Mouse (Mus musculus) G1E (cell line): ENCODE measurements around the gene Fam90a1a. TPM values are rescaled to one million over a fixed set of nuclear protein-coding genes. Genes with fewer than 3 reads are reported as not detected.

Source experiments
- ATAC-seq: 2 replicates; pipeline ENCODE4 v1.8.0; 2016; ENCODE audit warnings: mild to moderate bottlenecking; ENCODE audit not compliant: insufficient number of reproducible peaks, poor library complexity, low FRiP score, severe bottlenecking; ENCODE audit errors: extremely low read depth
- DNase-seq: peaks from one replicate; pipeline ENCODE4 v3.0.0; 2012; ENCODE audit warnings: low spot score
- H3K27me3 ChIP-seq: 2 replicates; pipeline ENCODE4 v1.6.1; 2012; ENCODE audit warnings: mild to moderate bottlenecking, low read length, inconsistent platforms; ENCODE audit not compliant: insufficient read depth
- H3K36me3 ChIP-seq: replicated peaks from 2 replicates; pipeline ENCODE3; 2012; ENCODE audit warnings: mild to moderate bottlenecking, inconsistent platforms
- H3K4me1 ChIP-seq: 2 replicates; pipeline ENCODE4 v1.6.1; 2012; ENCODE audit warnings: low read depth, low read length, inconsistent platforms, mixed read lengths; ENCODE audit not compliant: insufficient read depth
- H3K4me3 ChIP-seq: 2 replicates; pipeline ENCODE4 v1.5.1; 2012; ENCODE audit warnings: low read depth, mild to moderate bottlenecking, inconsistent platforms, low read length, moderate library complexity, mixed read lengths
- H3K9me3 ChIP-seq: replicated peaks from 2 replicates; pipeline ENCODE4 v1.6.1; 2012; ENCODE audit warnings: inconsistent platforms
- CTCF ChIP-seq: IDR thresholded peaks from 2 replicates; pipeline ENCODE4 v1.5.1; 2012; ENCODE audit warnings: low read depth, low read length, inconsistent platforms, mixed read lengths
- GATA1 ChIP-seq: IDR thresholded peaks from 2 replicates; pipeline ENCODE4 v1.6.1; 2012; ENCODE audit warnings: borderline replicate concordance, low read length, inconsistent platforms, mixed read lengths
- GATA2 ChIP-seq: IDR thresholded peaks from 2 replicates; pipeline ENCODE4 v1.6.1; 2012; ENCODE audit warnings: low read depth, low read length, inconsistent platforms, borderline replicate concordance
- POLR2AphosphoS5 ChIP-seq: IDR thresholded peaks from 2 replicates; pipeline ENCODE4 v1.6.1; 2012; ENCODE audit warnings: low read depth, low read length, inconsistent platforms; ENCODE audit not compliant: insufficient replicate concordance
- TAL1 ChIP-seq: conservative IDR thresholded peaks from 2 replicates; pipeline ENCODE4 v1.6.1; 2012; ENCODE audit warnings: low read depth, low read length, inconsistent platforms, mixed read lengths
- polyA plus RNA-seq: library from polyadenylated mRNA; stranded (reverse); fragments of >175 nt; gene quantifications from 2 replicates; pipeline ENCODE4 v1.2.3, GENCODE M21; 2012
- total RNA-seq, 2 experiments: library from RNA; stranded (forward) in 1 of 2; stranded (reverse) in 1 of 2; fragments of 200-1000 nt in 1 of 2; fragments of >200 nt in 1 of 2; fragmentation: Nextera tagmentation in 1 of 2; gene quantifications; 2 replicates each; pipeline ENCODE4 v1.2.3; 2014 to 2017

Fam90a1a gene
- total and polyA plus RNA-seq, 3 experiments, result not detected

GRCm38 (mm10) chr8:22013034-22013707 is 54.7 kb downstream of the Fam90a1a start:
- DNase-seq, result no peak
- Histone ChIP-seq H3K9me3 (no peaks in the 10 kb centered on the region), H3K27me3 (no peaks in the 10 kb centered on the region), H3K4me1 (no peaks in the 10 kb centered on the region), H3K4me3 (no peak overlapping the region), H3K36me3 (peaks cover 99% of the 10 kb centered on the region)
- no peak for ATAC-seq
- no peak for TF ChIP-seq GATA2
- TF ChIP-seq CTCF, result no peak
- no peak for TF ChIP-seq POLR2AphosphoS5
- no peak for TF ChIP-seq TAL1
- no peak for TF ChIP-seq GATA1

Other genes with a start within 250 kb of the Fam90a1a start
- not detected in 2 replicates for gene Defa24, start 224.2 kb upstream of the Fam90a1a start, total RNA-seq (2014; fragmentation: Nextera tagmentation)
- gene Defa24, start 224.2 kb upstream of the Fam90a1a start, total RNA-seq (2017), result not detected in 2 replicates
- gene Defa24, start 224.2 kb upstream of the Fam90a1a start, polyA plus RNA-seq, result not detected in 2 replicates
- not detected in 2 replicates for gene Defb50, start 135.2 kb upstream of the Fam90a1a start, total RNA-seq (2014; fragmentation: Nextera tagmentation)
- not detected in 2 replicates for gene Defb50, start 135.2 kb upstream of the Fam90a1a start, total RNA-seq (2017)
- gene Defb50, start 135.2 kb upstream of the Fam90a1a start, polyA plus RNA-seq, result not detected in 2 replicates
- gene Defb2, start 118.8 kb upstream of the Fam90a1a start, total RNA-seq (2014; fragmentation: Nextera tagmentation), result not detected in 2 replicates
- gene Defb2, start 118.8 kb upstream of the Fam90a1a start, total RNA-seq (2017), result not detected in 2 replicates
- not detected in 2 replicates for gene Defb2, start 118.8 kb upstream of the Fam90a1a start, polyA plus RNA-seq
- gene Defb10, start 99.8 kb upstream of the Fam90a1a start, total RNA-seq (2014; fragmentation: Nextera tagmentation), result not detected in 2 replicates
- not detected in 2 replicates for gene Defb10, start 99.8 kb upstream of the Fam90a1a start, total RNA-seq (2017)
- gene Defb10, start 99.8 kb upstream of the Fam90a1a start, polyA plus RNA-seq, result not detected in 2 replicates
- gene Defb9, start 73.3 kb upstream of the Fam90a1a start, total RNA-seq (2014; fragmentation: Nextera tagmentation), result not detected in 2 replicates
- gene Defb9, start 73.3 kb upstream of the Fam90a1a start, total RNA-seq (2017), result not detected in 2 replicates
- gene Defb9, start 73.3 kb upstream of the Fam90a1a start, polyA plus RNA-seq, result not detected in 2 replicates
- gene Defb11, start 52.3 kb upstream of the Fam90a1a start, total RNA-seq (2014; fragmentation: Nextera tagmentation), result not detected in 2 replicates
- gene Defb11, start 52.3 kb upstream of the Fam90a1a start, total RNA-seq (2017), result not detected in 2 replicates
- gene Defb11, start 52.3 kb upstream of the Fam90a1a start, polyA plus RNA-seq, result not detected in 2 replicates
- not detected in 2 replicates for gene Defb15, start 26.0 kb upstream of the Fam90a1a start, total RNA-seq (2014; fragmentation: Nextera tagmentation)
- gene Defb15, start 26.0 kb upstream of the Fam90a1a start, total RNA-seq (2017), result 0.71 TPM in 1 of 2 replicates, not detected in the other
- gene Defb15, start 26.0 kb upstream of the Fam90a1a start, polyA plus RNA-seq, result not detected in 2 replicates
- not detected in 2 replicates for gene Defb35, start 20.4 kb upstream of the Fam90a1a start, total RNA-seq (2014; fragmentation: Nextera tagmentation)
- gene Defb35, start 20.4 kb upstream of the Fam90a1a start, total RNA-seq (2017), result not detected in 2 replicates
- gene Defb35, start 20.4 kb upstream of the Fam90a1a start, polyA plus RNA-seq, result not detected in 2 replicates
- not detected in 2 replicates for gene Defb13, start 12.0 kb upstream of the Fam90a1a start, total RNA-seq (2014; fragmentation: Nextera tagmentation)
- not detected in 2 replicates for gene Defb13, start 12.0 kb upstream of the Fam90a1a start, total RNA-seq (2017)
- gene Defb13, start 12.0 kb upstream of the Fam90a1a start, polyA plus RNA-seq, result not detected in 2 replicates
- not detected in 2 replicates for gene Ccdc70, start 11.1 kb downstream of the Fam90a1a start, total RNA-seq (2014; fragmentation: Nextera tagmentation)
- gene Ccdc70, start 11.1 kb downstream of the Fam90a1a start, total RNA-seq (2017), result not detected in 2 replicates
- not detected in 2 replicates for gene Ccdc70, start 11.1 kb downstream of the Fam90a1a start, polyA plus RNA-seq
- 14.7 and 18.9 TPM in 2 replicates for gene Atp7b, start 101.6 kb downstream of the Fam90a1a start, total RNA-seq (2014; fragmentation: Nextera tagmentation)
- gene Atp7b, start 101.6 kb downstream of the Fam90a1a start, total RNA-seq (2017), result 5.9 and 6.6 TPM in 2 replicates
- 5.2 and 6.1 TPM in 2 replicates for gene Atp7b, start 101.6 kb downstream of the Fam90a1a start, polyA plus RNA-seq
- gene Alg11, start 102.0 kb downstream of the Fam90a1a start, total RNA-seq (2014; fragmentation: Nextera tagmentation), result 24.4 and 24.7 TPM in 2 replicates
- gene Alg11, start 102.0 kb downstream of the Fam90a1a start, total RNA-seq (2017), result 30.0 and 32.5 TPM in 2 replicates
- 0.86 TPM in 2 replicates for gene Alg11, start 102.0 kb downstream of the Fam90a1a start, polyA plus RNA-seq
- not detected in 2 replicates for gene Nek5, start 166.3 kb downstream of the Fam90a1a start, total RNA-seq (2014; fragmentation: Nextera tagmentation)
- gene Nek5, start 166.3 kb downstream of the Fam90a1a start, total RNA-seq (2017), result 0.16 TPM in 1 of 2 replicates, not detected in the other
- gene Nek5, start 166.3 kb downstream of the Fam90a1a start, polyA plus RNA-seq, result not detected in 2 replicates
- gene Nek3, start 207.7 kb downstream of the Fam90a1a start, total RNA-seq (2014; fragmentation: Nextera tagmentation), result 4.4 and 14.9 TPM in 2 replicates
- gene Nek3, start 207.7 kb downstream of the Fam90a1a start, total RNA-seq (2017), result 5.3 and 5.7 TPM in 2 replicates
- 1.1 and 1.4 TPM in 2 replicates for gene Nek3, start 207.7 kb downstream of the Fam90a1a start, polyA plus RNA-seq
- gene Ckap2, start 227.1 kb downstream of the Fam90a1a start, total RNA-seq (2014; fragmentation: Nextera tagmentation), result 28.2 and 63.9 TPM in 2 replicates
- 40.3 and 45.4 TPM in 2 replicates for gene Ckap2, start 227.1 kb downstream of the Fam90a1a start, total RNA-seq (2017)
- 8.9 TPM in 2 replicates for gene Ckap2, start 227.1 kb downstream of the Fam90a1a start, polyA plus RNA-seq
- 41.1 and 55.0 TPM in 2 replicates for gene Vps36, start 234.1 kb downstream of the Fam90a1a start, total RNA-seq (2014; fragmentation: Nextera tagmentation)
- 43.2 and 43.3 TPM in 2 replicates for gene Vps36, start 234.1 kb downstream of the Fam90a1a start, total RNA-seq (2017)
- gene Vps36, start 234.1 kb downstream of the Fam90a1a start, polyA plus RNA-seq, result 7.8 and 9.7 TPM in 2 replicates